Mouse (Mus musculus) forebrain, embryonic 10.5 days (tissue): ENCODE measurements around the gene Dynlt1a. TPM values are rescaled to one million over a fixed set of nuclear protein-coding genes. Genes with fewer than 3 reads are reported as not detected.
A peak's percentile ranks its signal among the peaks of the same experiment; 100 is the strongest.
"Not testable (repeated sequence)": the region's sequence is repeated elsewhere in the genome, so short reads cannot be mapped to it uniquely, and the experiment has no call there.

Source experiments
- DNase-seq: peaks from one replicate; pipeline ENCODE4 v3.0.0-alpha.2; 2017; ENCODE audit warnings: low spot score; ENCODE audit errors: extremely low spot score
- H3K27ac ChIP-seq: fragments of 300-500 bp; sonication (generic); 2 replicates; pipeline ENCODE4 v1.5.1; 2016; ENCODE audit warnings: mild to moderate bottlenecking
- H3K27me3 ChIP-seq: fragments of 300-500 bp; sonication (generic); 2 replicates; pipeline ENCODE4 v1.6.1; 2016; ENCODE audit warnings: mild to moderate bottlenecking; ENCODE audit not compliant: poor library complexity, severe bottlenecking
- H3K36me3 ChIP-seq: fragments of 300-500 bp; sonication (generic); replicated peaks from 2 replicates; pipeline ENCODE4 v1.6.1; 2016; ENCODE audit warnings: mild to moderate bottlenecking, moderate library complexity
- H3K4me1 ChIP-seq: fragments of 300-500 bp; sonication (generic); 2 replicates; pipeline ENCODE4 v1.6.1; 2016
- H3K4me3 ChIP-seq: fragments of 300-500 bp; sonication (generic); 2 replicates; pipeline ENCODE4 v1.5.1; 2016; ENCODE audit warnings: mild to moderate bottlenecking, moderate library complexity
- H3K9me3 ChIP-seq: fragments of 300-500 bp; sonication (generic); 2 replicates; pipeline ENCODE4 v1.6.1; 2016; ENCODE audit warnings: mild to moderate bottlenecking, moderate library complexity
- WGBS: fragments of 180-500 bp; shearing (Covaris S2); methylation state at CpG from one replicate; pipeline ENCODE4 v1.1.7; 2016; 5-methylcytosine and 5-hydroxymethylcytosine counted together
- polyA plus RNA-seq: library from polyadenylated mRNA; unstranded; fragments of >200 nt; fragmentation: Nextera tagmentation; extraction: Ambion mirVana; gene quantifications from 2 replicates; pipeline ENCODE4 v1.2.1, GENCODE M21; 2016

Dynlt1a gene
- polyA plus RNA-seq: 22.2 and 25.9 TPM in 2 replicates

DNA sequence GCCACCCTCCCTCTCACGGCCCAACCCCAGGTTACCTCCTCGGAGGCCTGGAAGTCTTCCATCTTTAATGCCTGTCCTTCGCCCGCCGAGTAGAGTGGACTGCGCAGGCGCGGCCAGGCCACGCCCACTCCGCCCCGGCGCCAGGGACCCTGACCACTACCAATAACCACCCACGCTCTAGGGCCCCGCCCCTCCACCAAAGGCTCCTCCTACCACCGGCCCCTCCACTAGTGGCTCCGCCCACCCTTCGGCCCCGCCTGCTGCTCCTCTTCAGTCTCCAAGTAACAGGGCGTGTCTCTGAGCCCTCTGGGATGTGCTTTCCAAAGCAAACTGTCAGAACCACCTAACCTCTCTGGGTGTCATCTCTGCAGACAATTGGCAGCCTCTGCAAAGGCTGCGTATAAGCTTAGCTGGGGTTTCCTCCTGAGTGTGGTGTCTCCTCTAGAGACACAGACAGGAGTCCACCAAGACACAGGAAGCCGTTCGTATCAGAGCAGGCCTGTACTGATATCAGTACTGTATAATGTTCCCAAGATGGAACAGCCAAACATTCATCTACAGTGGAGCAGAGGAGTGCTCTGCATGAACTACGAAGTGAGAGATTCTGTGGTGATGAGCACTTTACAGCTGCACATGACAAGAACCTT, at the start of gene Dynlt1a:
TSS of gene Dynlt1a (minus strand) at position 162 of the 647 bp plus-strand sequence.
- not testable (repeated sequence) for H3K36me3 ChIP-seq, H3K4me1 ChIP-seq, H3K27me3 ChIP-seq, H3K9me3 ChIP-seq
- peak within 1 kb of the TSS; percentile 54 for H3K4me3 ChIP-seq
- WGBS: 11% methylated on average over 23 of the region's 23 CpGs
- peak; percentile 95 for DNase-seq
- H3K27ac ChIP-seq: peak within 1 kb of the TSS; percentile 58; the same call in 1 of the 2 replicates

DNA sequence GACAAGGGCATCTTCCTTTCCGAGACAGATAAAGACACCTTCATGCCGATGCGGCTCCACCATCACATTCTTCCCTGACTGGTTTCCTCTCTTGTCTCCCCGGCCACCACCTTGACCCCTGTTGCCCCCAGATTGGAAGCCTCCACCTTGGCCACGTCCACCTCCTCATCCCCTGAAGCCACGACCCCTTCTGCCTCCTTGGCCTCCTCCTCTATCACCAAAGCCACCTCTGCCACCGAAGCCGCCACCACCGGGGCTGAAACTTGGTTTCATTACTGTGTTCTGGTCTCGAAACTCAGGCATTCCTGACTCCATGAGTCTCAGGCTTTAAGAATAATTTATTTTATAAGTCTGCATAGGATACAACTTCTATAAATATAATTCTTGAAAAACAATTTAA, 38.0 kb upstream of the Dynlt1a start:
- not testable (repeated sequence) for H3K27me3 ChIP-seq, DNase-seq, H3K9me3 ChIP-seq, H3K36me3 ChIP-seq, H3K4me1 ChIP-seq, H3K27ac ChIP-seq, H3K4me3 ChIP-seq
- WGBS: 91% methylated on average over 10 of the region's 10 CpGs

DNA sequence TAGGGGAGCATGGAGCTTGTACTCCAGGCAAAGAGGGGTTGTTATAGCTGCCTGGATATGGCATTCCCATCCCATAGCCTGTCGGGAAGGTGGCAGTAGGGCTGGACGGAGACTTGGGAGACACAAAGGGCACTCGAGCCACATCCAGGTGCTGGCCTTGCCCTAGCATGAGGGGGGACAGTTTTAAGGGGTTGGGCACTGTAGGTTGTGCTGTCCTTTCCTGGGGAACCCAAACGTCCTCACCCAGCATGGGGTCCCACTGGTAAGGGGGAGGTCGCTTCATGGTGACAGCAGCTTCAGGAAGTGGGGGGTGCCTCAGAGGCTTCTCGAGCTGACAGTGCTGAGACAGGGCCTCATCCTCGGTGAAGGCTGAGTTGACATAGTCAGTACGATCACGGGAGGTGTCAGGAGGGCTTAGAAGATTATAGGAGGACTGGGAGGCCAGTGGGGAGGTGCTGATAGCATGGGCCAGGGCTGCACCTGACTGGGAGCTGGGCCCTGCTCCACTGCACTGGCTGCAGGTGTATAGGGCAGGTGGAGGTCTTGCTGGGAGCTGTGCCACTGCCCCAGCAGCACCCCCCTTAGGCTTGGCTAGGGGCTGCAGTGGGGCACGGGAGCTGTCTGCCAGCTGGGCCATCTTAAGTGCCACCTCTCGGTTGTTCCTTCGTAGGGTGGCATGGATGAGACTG, 25.4 kb upstream of the Dynlt1a start:
- not testable (repeated sequence) for H3K9me3 ChIP-seq, H3K27me3 ChIP-seq, DNase-seq, H3K4me3 ChIP-seq, H3K36me3 ChIP-seq, H3K27ac ChIP-seq, H3K4me1 ChIP-seq
- WGBS: no CpG with 5 or more reads among the region's 12 CpGs

DNA sequence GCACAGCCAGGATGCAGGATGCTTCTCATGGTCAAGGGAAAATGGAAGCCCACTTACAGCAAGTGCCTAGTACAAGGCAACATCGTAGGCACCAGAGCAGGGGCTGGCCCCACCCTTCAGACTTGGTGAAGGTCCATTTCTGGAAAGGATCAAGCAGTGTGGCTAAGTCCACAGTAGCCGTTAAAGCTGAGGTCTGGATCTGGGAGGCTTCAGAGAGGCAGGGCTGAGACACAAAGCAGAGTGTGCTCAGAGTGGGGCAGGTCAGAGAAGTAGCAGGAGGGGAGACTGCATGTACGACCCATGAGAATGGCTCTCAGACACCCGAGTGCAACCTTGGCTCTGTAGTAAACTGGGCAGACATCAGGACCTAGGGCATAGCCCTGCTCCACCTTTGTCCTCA, 11.7 kb upstream of the Dynlt1a start:
- H3K36me3 ChIP-seq, H3K27me3 ChIP-seq, H3K9me3 ChIP-seq, H3K4me1 ChIP-seq, DNase-seq, H3K4me3 ChIP-seq, H3K27ac ChIP-seq: not testable (repeated sequence)
- 81% methylated on average over 4 of the region's 4 CpGs for WGBS

DNA sequence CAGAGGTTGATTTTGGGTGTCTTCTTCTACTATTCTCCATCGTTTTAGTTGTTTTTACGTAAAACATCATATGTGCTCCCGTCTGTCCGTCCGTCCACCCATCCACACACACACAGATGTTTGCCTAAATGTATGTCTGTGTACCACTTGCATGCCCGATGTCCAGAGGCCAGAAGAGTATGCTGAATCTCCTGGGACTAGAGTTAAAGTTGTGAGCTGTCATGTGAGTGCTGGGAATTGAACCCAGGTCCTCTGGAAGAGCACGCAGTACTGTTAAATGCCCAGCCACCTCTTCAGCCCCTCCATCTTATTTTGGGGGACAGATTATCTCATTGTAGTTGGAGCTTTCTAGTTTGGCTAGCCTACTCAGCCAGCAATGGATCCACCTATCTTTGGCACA, 10.3 kb upstream of the Dynlt1a start:
- not testable (repeated sequence) for DNase-seq, H3K27ac ChIP-seq, H3K36me3 ChIP-seq

DNA sequence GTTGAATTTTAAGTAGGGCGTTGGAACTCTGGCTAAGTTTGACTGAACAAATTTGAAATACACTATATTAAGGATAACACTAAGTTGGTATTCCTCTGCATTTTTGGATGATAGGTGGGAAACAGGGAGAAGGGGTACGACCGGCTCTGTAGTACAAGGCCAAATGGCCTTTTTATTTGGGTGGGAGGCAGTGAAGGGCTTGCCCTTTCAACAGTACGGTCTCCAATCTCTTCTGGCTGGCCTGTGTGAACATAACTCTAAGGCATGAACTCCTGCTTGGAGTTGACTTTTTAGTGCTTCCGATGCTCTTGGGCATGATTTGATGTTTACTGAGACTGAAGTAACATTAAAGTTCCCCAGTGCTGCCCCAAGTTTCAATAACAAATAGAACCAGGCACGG, 8.2 kb upstream of the Dynlt1a start:
- H3K9me3 ChIP-seq, H3K27ac ChIP-seq, H3K4me3 ChIP-seq, H3K36me3 ChIP-seq, H3K27me3 ChIP-seq, H3K4me1 ChIP-seq, DNase-seq: not testable (repeated sequence)
- 73% methylated on average over 6 of the region's 6 CpGs for WGBS

More for the DNA sequence above, 10.3 kb upstream of the Dynlt1a start:
- H3K4me3 ChIP-seq, H3K9me3 ChIP-seq, H3K27me3 ChIP-seq, H3K4me1 ChIP-seq: not testable (repeated sequence)
- 94% methylated on average over 7 of the region's 7 CpGs for WGBS

DNA sequence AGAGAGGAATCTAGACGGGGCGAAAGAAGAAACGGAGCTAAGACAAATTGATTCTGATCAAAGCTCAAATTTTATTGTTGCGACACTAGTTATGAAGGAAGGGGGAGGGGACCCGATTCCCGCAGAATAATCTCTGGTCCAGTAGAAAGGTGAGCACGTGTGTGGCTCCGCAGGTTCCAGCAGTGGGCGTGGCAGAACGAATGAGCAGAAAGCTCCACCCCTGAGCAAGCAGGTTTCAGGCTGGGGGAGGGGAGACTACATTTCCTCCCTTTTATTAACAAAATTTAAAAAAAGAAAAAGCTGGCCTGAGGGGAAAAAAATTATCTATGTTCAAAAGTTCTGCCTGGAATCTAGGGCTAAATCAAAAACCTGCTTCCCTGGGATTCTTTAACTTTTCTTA, 7.7 kb upstream of the Dynlt1a start:
- 60% methylated on average over 10 of the region's 10 CpGs for WGBS
- H3K4me3 ChIP-seq, H3K36me3 ChIP-seq, H3K27ac ChIP-seq, H3K4me1 ChIP-seq, H3K9me3 ChIP-seq, DNase-seq, H3K27me3 ChIP-seq: not testable (repeated sequence)

DNA sequence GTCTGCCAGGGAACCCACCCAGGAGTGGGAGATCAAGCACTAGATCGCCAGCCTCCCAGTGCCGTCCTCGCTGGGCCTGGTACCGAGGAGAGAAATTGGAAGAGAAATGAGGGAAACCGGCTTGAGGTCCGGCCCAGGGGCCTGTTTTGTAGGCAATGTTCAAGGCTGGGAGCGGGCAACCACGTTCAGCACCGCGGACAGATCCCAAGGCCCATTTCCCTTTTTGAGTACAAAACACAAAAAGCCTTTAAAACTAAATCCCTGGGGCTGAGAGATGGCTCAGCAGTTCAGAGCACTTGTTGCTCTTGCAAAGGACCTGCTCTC, 4.4 kb upstream of the Dynlt1a start:
- DNase-seq, H3K4me1 ChIP-seq, H3K27ac ChIP-seq, H3K4me3 ChIP-seq, H3K36me3 ChIP-seq, H3K27me3 ChIP-seq, H3K9me3 ChIP-seq: not testable (repeated sequence)
- WGBS: no CpG with 5 or more reads among the region's 10 CpGs

DNA sequence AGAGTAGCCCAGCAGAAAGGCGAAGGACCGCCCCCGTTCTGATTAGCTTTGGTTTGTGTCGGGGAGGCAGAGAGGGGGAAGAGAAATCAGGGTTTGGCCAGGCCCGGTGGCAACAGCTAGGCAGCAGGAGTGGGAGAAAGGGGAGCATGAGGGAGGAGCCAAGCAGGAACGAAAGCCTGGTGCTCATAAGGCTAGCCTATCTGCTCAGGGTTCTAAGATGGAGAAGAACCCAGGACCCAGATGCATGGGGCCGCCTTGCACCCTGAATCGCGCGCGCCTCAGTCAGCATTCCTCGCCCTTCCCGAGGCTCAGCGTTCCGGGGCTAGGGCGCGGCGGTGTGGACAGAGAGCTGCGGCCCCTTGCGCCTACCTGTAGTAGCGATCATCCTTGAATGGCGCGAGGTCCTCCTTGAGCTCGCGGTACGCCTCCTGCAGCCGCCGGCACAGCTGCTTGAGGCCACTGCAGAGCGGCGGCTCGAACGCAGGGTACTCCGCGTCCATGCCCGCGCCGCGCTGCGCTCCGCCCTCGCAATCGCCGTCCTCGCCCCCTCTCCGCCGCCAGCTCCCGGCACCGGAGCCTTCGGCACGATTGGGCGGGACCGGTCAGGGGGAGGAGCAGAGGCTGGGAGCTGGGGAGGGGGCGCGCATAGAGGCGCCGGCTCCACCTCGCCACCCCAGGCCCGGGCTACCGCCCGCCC, 3.9 kb upstream of the Dynlt1a start:
- DNase-seq: not testable (repeated sequence)

DNA sequence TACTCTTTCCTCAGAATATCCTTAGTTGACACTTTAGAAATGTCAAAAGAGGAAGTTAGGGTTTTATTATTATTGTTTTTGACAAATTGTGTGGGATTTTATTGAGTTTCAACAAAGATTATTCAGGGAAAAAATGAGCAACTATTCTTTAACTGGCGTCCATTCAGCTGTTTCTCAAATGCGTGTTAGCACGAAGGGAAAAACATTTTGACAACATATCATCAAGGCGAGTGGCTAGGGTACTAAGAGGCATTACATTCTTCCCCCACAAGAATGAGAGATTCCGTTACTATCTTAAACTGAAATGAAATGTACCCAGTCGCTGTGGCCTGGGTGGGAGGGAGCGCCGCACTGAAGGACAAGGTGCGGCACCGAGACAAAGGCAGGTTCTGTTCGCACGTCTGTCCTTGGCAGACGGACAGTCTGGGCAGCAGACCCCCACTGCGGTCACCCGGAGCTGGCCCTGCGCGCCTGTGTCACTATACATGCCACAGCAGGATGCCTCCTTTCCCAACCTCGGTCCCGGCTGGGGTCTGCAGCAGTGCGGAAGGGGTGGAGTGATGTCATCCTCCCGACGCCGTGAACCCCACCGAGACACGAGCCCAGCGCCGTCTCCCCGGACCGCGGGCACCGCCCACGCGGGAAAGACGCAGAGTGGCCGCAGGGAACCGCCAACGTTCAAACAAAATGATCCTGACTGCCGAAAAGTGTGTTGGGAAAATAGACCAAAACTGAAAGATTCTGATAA, 747 bp downstream of the Dynlt1a start:
- peak; percentile 21 for DNase-seq
- H3K27ac ChIP-seq: peak overlapping the region; percentile 58; the same call in 1 of the 2 replicates
- 5% methylated on average over 38 of the region's 38 CpGs for WGBS

More for the DNA sequence above, 3.9 kb upstream of the Dynlt1a start:
- H3K27ac ChIP-seq, H3K9me3 ChIP-seq, H3K27me3 ChIP-seq, H3K4me1 ChIP-seq, H3K36me3 ChIP-seq, H3K4me3 ChIP-seq: not testable (repeated sequence)
- WGBS: 2% methylated on average over 15 of the region's 60 CpGs

DNA sequence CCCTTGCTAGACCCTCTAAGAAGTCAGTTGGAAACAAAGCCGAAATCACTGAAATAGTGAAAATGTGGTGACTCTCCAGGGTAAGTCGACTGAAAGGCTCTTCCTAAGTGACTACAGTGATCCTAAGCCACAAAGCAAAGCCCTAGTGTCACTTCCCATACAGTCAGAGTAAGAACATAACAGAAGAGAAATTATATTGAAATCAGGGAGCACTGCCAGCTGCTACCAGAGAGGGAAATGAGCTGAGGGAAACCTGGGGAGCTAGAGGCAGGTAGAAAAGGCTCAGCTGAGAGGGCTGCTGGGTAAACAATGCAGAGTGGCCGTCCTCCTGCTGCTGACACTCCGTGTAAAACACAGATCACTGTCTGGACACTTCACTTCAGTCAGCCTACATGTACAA, 1.6 kb downstream of the Dynlt1a start:
- not testable (repeated sequence) for H3K27me3 ChIP-seq, DNase-seq, H3K27ac ChIP-seq, H3K4me1 ChIP-seq, H3K4me3 ChIP-seq, H3K36me3 ChIP-seq, H3K9me3 ChIP-seq
- 63% methylated on average over 4 of the region's 4 CpGs for WGBS

More for the DNA sequence above, 747 bp downstream of the Dynlt1a start:
- not testable (repeated sequence) for H3K4me1 ChIP-seq, H3K36me3 ChIP-seq, H3K9me3 ChIP-seq, H3K27me3 ChIP-seq
- H3K4me3 ChIP-seq: peak overlapping the region; percentile 54

DNA sequence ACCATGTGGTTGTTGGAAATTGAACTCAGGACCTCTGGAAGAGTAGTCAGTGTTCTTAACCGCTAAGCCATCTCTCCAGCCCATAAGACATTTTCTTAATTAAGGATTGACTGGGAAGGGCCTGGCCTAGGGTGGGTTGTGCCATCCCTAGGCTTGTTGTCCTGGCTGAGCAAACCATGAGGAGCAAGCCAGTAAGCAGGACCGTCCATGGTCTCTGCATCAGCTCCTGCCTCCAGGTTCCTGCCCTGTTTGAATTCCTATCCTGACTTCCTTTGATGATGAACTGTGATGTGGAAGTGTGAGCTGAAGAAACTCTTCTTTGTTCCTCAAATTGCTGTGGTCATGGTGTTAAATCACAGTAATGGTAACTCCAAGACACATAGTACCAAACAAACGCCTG, 2.8 kb downstream of the Dynlt1a start:
- not testable (repeated sequence) for H3K4me3 ChIP-seq, H3K9me3 ChIP-seq, H3K27me3 ChIP-seq, H3K36me3 ChIP-seq, H3K27ac ChIP-seq, DNase-seq, H3K4me1 ChIP-seq
- 92% methylated on average over 2 of the region's 3 CpGs for WGBS

DNA sequence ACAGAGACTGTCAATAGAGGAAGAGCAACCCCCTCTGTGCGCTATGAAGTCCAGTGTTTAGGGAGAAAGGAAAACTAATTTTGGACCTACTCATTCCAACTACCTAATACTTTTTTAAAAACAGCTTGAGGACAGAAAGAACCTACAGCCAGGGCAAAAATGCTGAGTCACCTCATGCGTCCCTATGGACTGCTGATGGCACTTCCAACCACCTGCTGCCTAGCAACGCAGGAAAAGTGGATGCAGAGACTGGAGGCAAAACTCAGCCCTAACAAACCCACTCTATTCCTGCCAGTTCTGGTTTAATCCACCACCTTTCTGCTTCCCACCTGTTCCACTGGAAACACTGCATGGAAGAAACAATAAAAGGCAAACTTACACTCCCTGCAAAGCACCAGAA, 4.5 kb downstream of the Dynlt1a start:
- not testable (repeated sequence) for H3K4me1 ChIP-seq, H3K27me3 ChIP-seq, H3K27ac ChIP-seq, H3K4me3 ChIP-seq, H3K36me3 ChIP-seq, DNase-seq, H3K9me3 ChIP-seq
- WGBS: 73% methylated on average over 3 of the region's 3 CpGs
